Mouse (Mus musculus): ENCODE measurements around the gene Dph1.

DNA sequence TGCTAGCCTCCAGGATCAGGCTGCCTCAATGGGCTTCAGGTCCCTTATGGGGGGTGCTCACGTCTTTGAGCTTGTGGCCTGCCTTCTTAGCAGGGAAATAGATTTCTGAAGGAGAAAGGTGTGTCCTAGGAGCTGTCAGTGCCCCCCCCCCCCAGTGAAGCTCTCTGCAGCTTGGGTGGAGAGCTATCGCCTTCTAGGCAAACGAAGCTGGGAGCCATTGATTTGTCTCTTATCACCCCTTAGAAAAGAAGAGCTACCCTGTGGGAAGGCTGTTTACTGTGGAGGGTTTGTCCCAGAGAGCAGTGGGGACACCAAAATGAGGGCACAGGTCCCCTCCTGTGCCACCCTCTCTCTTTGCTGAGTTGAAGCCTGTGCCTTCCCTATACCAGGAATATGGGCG is 19.1 kb upstream of the Dph1 start:
- no peak for TF ChIP-seq CTCF (IDR thresholded peaks at IDR 0.05; ENCODE audit: borderline replicate concordance, control insufficient read depth, extremely low read depth, insufficient read depth, low read length, poor library complexity)
- TF ChIP-seq POLR2A (IDR thresholded peaks at IDR 0.05; ENCODE audit: control insufficient read depth, extremely low read depth, insufficient read depth, low read length, poor library complexity): no peak

Measured in thymus, adult 2 months (tissue).